Mouse (Mus musculus) erythroblast, embryonic 14.5 days (primary cell): ENCODE measurements around the gene Qars.

Experiments used
- GATA1 ChIP-seq: IDR thresholded peaks from 2 replicates; pipeline ENCODE4 v1.6.1; 2012; ENCODE audit warnings: low read length, inconsistent platforms, mixed read lengths
- TAL1 ChIP-seq: IDR thresholded peaks from 3 replicates; pipeline ENCODE4 v1.6.1; 2012; ENCODE audit warnings: low read length, inconsistent platforms, mixed read lengths

DNA sequence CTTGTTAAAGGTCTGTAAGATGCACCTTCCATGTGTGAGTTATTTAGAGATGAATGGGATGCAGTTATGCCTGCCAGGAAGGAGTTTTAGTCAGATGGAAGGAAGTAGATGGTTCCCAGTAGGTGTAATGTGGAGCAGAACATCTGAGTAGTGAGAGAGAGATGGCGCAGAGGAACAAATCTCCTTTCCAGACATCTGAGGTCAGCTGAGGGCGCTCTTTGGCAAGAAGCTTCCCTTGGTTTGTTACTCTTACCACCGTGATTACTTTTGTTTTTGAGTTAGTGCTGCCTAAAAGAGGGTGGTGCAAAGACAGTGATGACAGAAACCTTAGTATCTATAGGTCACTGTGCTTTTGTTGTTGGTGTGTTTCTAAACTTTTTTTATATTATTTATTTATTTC lies 17.9 kb downstream of the Qars start:
- no peak for TF ChIP-seq GATA1
- TF ChIP-seq TAL1 = no peak
